Mouse (Mus musculus): ENCODE data around the gene Dis3.
"Not testable (repeated sequence)": the region's sequence is repeated elsewhere in the genome, so short reads cannot be mapped to it uniquely, and the experiment has no call there.

Dis3 gene

GRCm38 (mm10) chr14:99044096-99044495 is 55.5 kb downstream of the Dis3 start:
- Histone ChIP-seq H3K36me3 (ENCODE audit: control insufficient read depth, insufficient read depth, low read length, poor library complexity, severe bottlenecking) (no peaks in the 10 kb centered on the region; the same call in 1 of the 2 replicates), H3K27me3 (ENCODE audit: control insufficient read depth, insufficient read depth, low read length, poor library complexity, severe bottlenecking) (no peaks in the 10 kb centered on the region)
- DNase-seq (ENCODE audit: low read depth, low spot score) = no peak

GRCm38 (mm10) chr14:99043499-99043898 is 56.1 kb downstream of the Dis3 start:
- H3K27me3 ChIP-seq (ENCODE audit: control insufficient read depth, insufficient read depth, low read length, poor library complexity, severe bottlenecking) = no peaks in the 10 kb centered on the region
- no peak for DNase-seq (ENCODE audit: low read depth, low spot score)
- no peaks in the 10 kb centered on the region; the same call in 1 of the 2 replicates for H3K36me3 ChIP-seq (ENCODE audit: control insufficient read depth, insufficient read depth, low read length, poor library complexity, severe bottlenecking)

- H3K36me3 ChIP-seq (ENCODE audit: control insufficient read depth, insufficient read depth, low read length, poor library complexity, severe bottlenecking) = peaks cover 2% of the 10 kb centered on the region; the same call in 1 of the 2 replicates
- peak; percentile 8 for DNase-seq (ENCODE audit: low read depth, low spot score)
- no peaks in the 10 kb centered on the region for H3K27me3 ChIP-seq (ENCODE audit: control insufficient read depth, insufficient read depth, low read length, poor library complexity, severe bottlenecking)
Measured at GRCm38 (mm10) chr14:99041416-99041815, 58.2 kb downstream of the Dis3 start.

- not testable (repeated sequence) for H3K27me3 ChIP-seq (ENCODE audit: control insufficient read depth, insufficient read depth, low read length, poor library complexity, severe bottlenecking); H3K36me3 ChIP-seq (ENCODE audit: control insufficient read depth, insufficient read depth, low read length, poor library complexity, severe bottlenecking); DNase-seq (ENCODE audit: low read depth, low spot score)
Measured at GRCm38 (mm10) chr14:99039308-99039707, 60.3 kb downstream of the Dis3 start.

- H3K36me3 ChIP-seq (ENCODE audit: control insufficient read depth, insufficient read depth, low read length, poor library complexity, severe bottlenecking) = peaks cover 6% of the 10 kb centered on the region; the same call in 1 of the 2 replicates
- no peak for DNase-seq (ENCODE audit: low read depth, low spot score)
- H3K27me3 ChIP-seq (ENCODE audit: control insufficient read depth, insufficient read depth, low read length, poor library complexity, severe bottlenecking) = no peaks in the 10 kb centered on the region
Measured at GRCm38 (mm10) chr14:99037703-99038102, 61.9 kb downstream of the Dis3 start.

GRCm38 (mm10) chr14:99036039-99036438 is 63.5 kb downstream of the Dis3 start:
- DNase-seq (ENCODE audit: low read depth, low spot score) = no peak
- Histone ChIP-seq H3K27me3 (ENCODE audit: control insufficient read depth, insufficient read depth, low read length, poor library complexity, severe bottlenecking) (no peaks in the 10 kb centered on the region), H3K36me3 (ENCODE audit: control insufficient read depth, insufficient read depth, low read length, poor library complexity, severe bottlenecking) (peaks cover 6% of the 10 kb centered on the region; the same call in 1 of the 2 replicates)

GRCm38 (mm10) chr14:99034851-99035250 is 64.7 kb downstream of the Dis3 start:
- DNase-seq (ENCODE audit: low read depth, low spot score); H3K36me3 ChIP-seq (ENCODE audit: control insufficient read depth, insufficient read depth, low read length, poor library complexity, severe bottlenecking); H3K27me3 ChIP-seq (ENCODE audit: control insufficient read depth, insufficient read depth, low read length, poor library complexity, severe bottlenecking): not testable (repeated sequence)

- Histone ChIP-seq H3K36me3 (ENCODE audit: control insufficient read depth, insufficient read depth, low read length, poor library complexity, severe bottlenecking) (peaks cover 4% of the 10 kb centered on the region; the same call in 1 of the 2 replicates), H3K27me3 (ENCODE audit: control insufficient read depth, insufficient read depth, low read length, poor library complexity, severe bottlenecking) (no peaks in the 10 kb centered on the region)
- no peak for DNase-seq (ENCODE audit: low read depth, low spot score)
Measured at GRCm38 (mm10) chr14:99032596-99032995, 67.0 kb downstream of the Dis3 start.

GRCm38 (mm10) chr14:99031337-99031873 is 68.2 kb downstream of the Dis3 start:
- H3K27me3 ChIP-seq (ENCODE audit: control insufficient read depth, insufficient read depth, low read length, poor library complexity, severe bottlenecking) = no peaks in the 10 kb centered on the region

GRCm38 (mm10) chr14:99029987-99030386 is 69.6 kb downstream of the Dis3 start:
- DNase-seq (ENCODE audit: low read depth, low spot score) = no peak
- peaks cover 4% of the 10 kb centered on the region; the same call in 1 of the 2 replicates for H3K36me3 ChIP-seq (ENCODE audit: control insufficient read depth, insufficient read depth, low read length, poor library complexity, severe bottlenecking)
- no peaks in the 10 kb centered on the region for H3K27me3 ChIP-seq (ENCODE audit: control insufficient read depth, insufficient read depth, low read length, poor library complexity, severe bottlenecking)

More at GRCm38 (mm10) chr14:99031337-99031873, 68.2 kb downstream of the Dis3 start:
- DNase-seq (ENCODE audit: low read depth, low spot score) = no peak
- H3K36me3 ChIP-seq (ENCODE audit: control insufficient read depth, insufficient read depth, low read length, poor library complexity, severe bottlenecking) = peaks cover 4% of the 10 kb centered on the region; the same call in 1 of the 2 replicates

All from splenic B cell, adult 2 months (primary cell).